Mouse (Mus musculus): ENCODE results near the gene Efnb3. TPM values are rescaled to one million over a fixed set of nuclear protein-coding genes. Genes with fewer than 3 reads are reported as not detected.

Efnb3 gene
- polyA plus RNA-seq, 1 experiment, result 0.84 TPM

- H3K4me3 ChIP-seq (ENCODE audit: insufficient read depth, low read depth, low read length), result no peak overlapping the region
- no peak for DNase-seq
- H3K27me3 ChIP-seq (replicated peaks; ENCODE audit: control insufficient read depth, insufficient read depth, low read length), result no peaks in the 10 kb centered on the region
- H3K4me1 ChIP-seq (ENCODE audit: control insufficient read depth, insufficient read depth, low read length), result peaks cover 4% of the 10 kb centered on the region; the same call in 1 of the 2 replicates
- TF ChIP-seq CTCF (conservative IDR thresholded peaks at IDR 0.05; ENCODE audit: insufficient read depth, insufficient read length, low read depth, low read length), result no peak
- TF ChIP-seq POLR2A (IDR thresholded peaks at IDR 0.05; ENCODE audit: low read depth, low read length), result no peak
- H3K27ac ChIP-seq (ENCODE audit: insufficient read depth, low read depth, low read length), result no peak overlapping the region
- WGBS, result 68% methylated on average over 7 of the region's 7 CpGs
- H3K36me3 ChIP-seq (ENCODE audit: control insufficient read depth, insufficient read depth, low read length), result no peaks in the 10 kb centered on the region
Observed at GRCm38 (mm10) chr11:69584008-69584407, 24.0 kb upstream of the Efnb3 start.

DNA sequence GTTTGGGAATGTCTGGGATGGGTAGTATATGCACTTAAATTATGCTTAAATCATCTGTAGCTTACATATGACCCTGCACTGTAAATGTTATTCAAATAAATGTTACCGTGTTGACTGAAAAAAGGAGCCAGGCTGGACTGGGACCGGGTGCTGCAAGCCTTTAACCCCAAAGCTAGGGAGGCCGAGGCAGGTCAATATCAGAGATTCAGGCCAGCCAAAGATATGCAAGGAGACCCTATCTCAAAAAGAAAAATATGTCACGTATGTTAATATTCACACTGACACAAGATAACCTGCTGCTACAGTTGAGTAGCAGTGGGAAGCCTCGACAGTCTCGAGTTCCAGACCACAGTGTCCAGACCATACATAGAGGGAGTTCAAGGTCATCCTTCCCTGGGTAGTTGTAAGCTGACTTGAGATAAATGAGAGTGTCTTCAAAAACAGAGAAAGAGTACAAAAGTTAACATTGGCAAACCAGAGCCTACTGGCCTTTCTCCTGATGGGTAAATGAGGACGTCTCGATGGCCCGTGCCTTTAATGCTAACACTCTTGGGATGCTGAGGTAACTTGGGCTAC is 22.3 kb upstream of the Efnb3 start:
- H3K4me1 ChIP-seq (ENCODE audit: control insufficient read depth, insufficient read depth, low read length), result peaks cover 12% of the 10 kb centered on the region; the same call in 1 of the 2 replicates
- H3K36me3 ChIP-seq (ENCODE audit: control insufficient read depth, insufficient read depth, low read length), result no peaks in the 10 kb centered on the region
- 54% methylated on average over 9 of the region's 9 CpGs for WGBS
- DNase-seq, result no peak
- no peak overlapping the region for H3K27ac ChIP-seq (ENCODE audit: insufficient read depth, low read depth, low read length)
- H3K4me3 ChIP-seq (ENCODE audit: insufficient read depth, low read depth, low read length), result no peak overlapping the region
- no peak for TF ChIP-seq POLR2A (IDR thresholded peaks at IDR 0.05; ENCODE audit: low read depth, low read length)
- TF ChIP-seq CTCF (conservative IDR thresholded peaks at IDR 0.05; ENCODE audit: insufficient read depth, insufficient read length, low read depth, low read length), result no peak
- H3K27me3 ChIP-seq (replicated peaks; ENCODE audit: control insufficient read depth, insufficient read depth, low read length), result no peaks in the 10 kb centered on the region

DNA sequence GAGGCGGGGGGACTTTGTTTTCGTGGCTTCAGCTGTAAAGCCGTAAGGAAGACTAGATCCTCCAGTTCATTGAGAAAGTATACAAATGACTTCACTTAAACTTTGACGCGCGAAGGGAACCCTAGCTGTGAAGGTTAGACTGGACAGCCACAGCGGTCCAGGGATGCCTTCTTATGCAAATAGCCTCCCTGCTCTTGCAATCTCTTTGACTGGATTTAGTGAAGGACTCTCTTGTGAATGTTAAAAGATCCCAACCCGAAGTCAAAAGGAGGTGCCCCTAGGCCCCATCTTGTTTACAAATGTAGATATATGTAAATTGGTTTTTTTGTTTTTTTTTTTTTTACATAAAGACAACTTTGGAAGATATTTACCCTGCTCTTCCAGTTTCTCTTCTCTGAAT is 21.8 kb upstream of the Efnb3 start:
- TF ChIP-seq CTCF (conservative IDR thresholded peaks at IDR 0.05; ENCODE audit: insufficient read depth, insufficient read length, low read depth, low read length) (no peak), POLR2A (IDR thresholded peaks at IDR 0.05; ENCODE audit: low read depth, low read length) (no peak)
- Histone ChIP-seq H3K4me1 (ENCODE audit: control insufficient read depth, insufficient read depth, low read length) (peaks cover 12% of the 10 kb centered on the region; the same call in 1 of the 2 replicates), H3K27me3 (replicated peaks; ENCODE audit: control insufficient read depth, insufficient read depth, low read length) (no peaks in the 10 kb centered on the region), H3K4me3 (ENCODE audit: insufficient read depth, low read depth, low read length) (peak overlapping the region; percentile 96), H3K27ac (ENCODE audit: insufficient read depth, low read depth, low read length) (peak overlapping the region; percentile 47), H3K36me3 (ENCODE audit: control insufficient read depth, insufficient read depth, low read length) (no peaks in the 10 kb centered on the region)
- DNase-seq, result no peak
- WGBS, result under 1% methylated on average over 8 of the region's 8 CpGs

GRCm38 (mm10) chr11:69581147-69581688 is 21.2 kb upstream of the Efnb3 start:
- Histone ChIP-seq H3K4me3 (ENCODE audit: insufficient read depth, low read depth, low read length) (peak overlapping the region; percentile 96), H3K27me3 (replicated peaks; ENCODE audit: control insufficient read depth, insufficient read depth, low read length) (no peaks in the 10 kb centered on the region), H3K27ac (ENCODE audit: insufficient read depth, low read depth, low read length) (peak overlapping the region; percentile 98), H3K36me3 (ENCODE audit: control insufficient read depth, insufficient read depth, low read length) (no peaks in the 10 kb centered on the region), H3K4me1 (ENCODE audit: control insufficient read depth, insufficient read depth, low read length) (peaks cover 12% of the 10 kb centered on the region; the same call in 1 of the 2 replicates)
- under 1% methylated on average over 36 of the region's 36 CpGs for WGBS
- TF ChIP-seq CTCF (conservative IDR thresholded peaks at IDR 0.05; ENCODE audit: insufficient read depth, insufficient read length, low read depth, low read length), result no peak
- peak; percentile 5 for TF ChIP-seq POLR2A (IDR thresholded peaks at IDR 0.05; ENCODE audit: low read depth, low read length)
- peak; percentile 97 for DNase-seq

DNA sequence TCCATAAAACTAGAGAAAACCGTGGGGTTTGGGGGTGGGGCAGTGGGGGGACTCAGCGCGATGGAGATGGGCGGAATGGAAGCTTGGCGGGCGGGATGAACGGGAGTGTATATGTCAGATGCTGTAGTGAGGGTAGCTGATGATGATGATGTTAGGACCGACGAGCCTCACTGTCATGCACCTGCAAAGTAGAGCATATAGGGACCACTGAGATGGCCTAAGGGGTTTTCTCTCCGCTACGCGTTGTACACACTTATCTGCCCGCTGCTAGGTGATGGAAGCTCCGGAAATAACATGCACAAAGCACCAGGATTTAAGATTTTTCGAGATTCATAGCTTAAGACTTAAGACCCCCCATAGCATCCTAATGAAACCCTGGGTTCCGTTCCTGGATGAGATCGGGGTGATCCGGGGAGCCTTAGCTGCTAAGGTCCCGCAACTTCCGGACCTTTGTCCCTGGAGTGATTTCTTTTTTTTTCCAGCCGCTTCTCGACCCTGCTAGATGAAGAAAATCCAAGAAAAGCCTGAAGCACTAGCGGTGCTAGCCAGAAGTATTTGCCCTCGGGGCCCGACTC is 20.7 kb upstream of the Efnb3 start:
- Histone ChIP-seq H3K36me3 (ENCODE audit: control insufficient read depth, insufficient read depth, low read length) (no peaks in the 10 kb centered on the region), H3K4me3 (ENCODE audit: insufficient read depth, low read depth, low read length) (peak overlapping the region; percentile 96), H3K27me3 (replicated peaks; ENCODE audit: control insufficient read depth, insufficient read depth, low read length) (no peaks in the 10 kb centered on the region), H3K27ac (ENCODE audit: insufficient read depth, low read depth, low read length) (peak overlapping the region; percentile 98), H3K4me1 (ENCODE audit: control insufficient read depth, insufficient read depth, low read length) (peaks cover 12% of the 10 kb centered on the region; the same call in 1 of the 2 replicates)
- WGBS, result under 1% methylated on average over 25 of the region's 25 CpGs
- TF ChIP-seq POLR2A (IDR thresholded peaks at IDR 0.05; ENCODE audit: low read depth, low read length) (no peak), CTCF (conservative IDR thresholded peaks at IDR 0.05; ENCODE audit: insufficient read depth, insufficient read length, low read depth, low read length) (no peak)
- no peak for DNase-seq

DNA sequence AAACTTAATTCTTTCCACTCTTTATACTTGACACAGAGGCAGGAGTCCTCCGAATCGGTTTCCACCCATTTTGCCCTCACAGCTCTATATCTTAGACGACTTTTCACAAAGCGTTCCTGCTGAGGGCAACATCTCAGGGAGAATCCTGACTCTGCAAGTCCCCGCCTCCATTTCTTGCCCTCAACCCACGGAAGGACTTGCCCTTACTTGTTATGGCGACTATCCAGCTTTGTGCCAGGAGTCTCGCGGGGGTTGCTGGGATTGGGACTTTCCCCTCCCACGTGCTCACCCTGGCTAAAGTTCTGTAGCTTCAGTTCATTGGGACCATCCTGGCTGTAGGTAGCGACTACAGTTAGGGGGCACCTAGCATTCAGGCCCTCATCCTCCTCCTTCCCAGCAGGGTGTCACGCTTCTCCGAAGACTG is 20.1 kb upstream of the Efnb3 start, which contains the start of the genes Wrap53 and Trp53:
Gene Wrap53 (minus strand): TSS at position 165 of the 424 bp plus-strand sequence.
Gene Trp53 (plus strand): TSS at position 269 of the 424 bp plus-strand sequence.
- peak within 1 kb of the TSS; percentile 98 for H3K27ac ChIP-seq (ENCODE audit: insufficient read depth, low read depth, low read length)
- no peaks in the 10 kb centered on the region for H3K36me3 ChIP-seq (ENCODE audit: control insufficient read depth, insufficient read depth, low read length)
- H3K27me3 ChIP-seq (replicated peaks; ENCODE audit: control insufficient read depth, insufficient read depth, low read length), result no peaks in the 10 kb centered on the region
- TF ChIP-seq POLR2A (IDR thresholded peaks at IDR 0.05; ENCODE audit: low read depth, low read length) (no peak), CTCF (conservative IDR thresholded peaks at IDR 0.05; ENCODE audit: insufficient read depth, insufficient read length, low read depth, low read length) (no peak)
- DNase-seq, result peak; percentile 98
- under 1% methylated on average over 13 of the region's 13 CpGs for WGBS
- H3K4me3 ChIP-seq (ENCODE audit: insufficient read depth, low read depth, low read length), result peak within 1 kb of the TSS; percentile 96
- peaks cover 12% of the 10 kb centered on the region; the same call in 1 of the 2 replicates for H3K4me1 ChIP-seq (ENCODE audit: control insufficient read depth, insufficient read depth, low read length)

Measured in kidney, adult 2 months (tissue).